Mouse (Mus musculus) neural tube, embryonic 14.5 days (tissue): ENCODE measurements at regions not wholly inside any gene's neighbourhood (a gene's known extent, or its start where the extent isn't known, plus 50 kb on each side); places are given as distances from the start of the nearest gene placed in this dataset.

Experiments used
- ATAC-seq: fragments of 200-750 bp; cut with Nextera tagmentation; 2 replicates; pipeline ENCODE4 v1.8.0; 2017; ENCODE audit warnings: low read depth, mild to moderate bottlenecking, moderate TSS enrichment, moderate library complexity
- H3K27ac ChIP-seq: fragments of 300-500 bp; sonication (generic); 2 replicates; pipeline ENCODE4 v1.5.1; 2014; ENCODE audit warnings: low read depth, mild to moderate bottlenecking, control low read depth, low read length, moderate library complexity, mixed read lengths
- H3K27me3 ChIP-seq: fragments of 300-500 bp; sonication (generic); 2 replicates; pipeline ENCODE4 v1.6.1; 2014; ENCODE audit warnings: low read length; ENCODE audit not compliant: control insufficient read depth, insufficient read depth
- H3K36me3 ChIP-seq: fragments of 300-500 bp; sonication (generic); 2 replicates; pipeline ENCODE4 v1.6.1; 2014; ENCODE audit warnings: low read length, mixed read lengths; ENCODE audit not compliant: control insufficient read depth, insufficient read depth
- H3K4me1 ChIP-seq: fragments of 300-500 bp; sonication (generic); 2 replicates; pipeline ENCODE4 v1.6.1; 2014; ENCODE audit warnings: low read length; ENCODE audit not compliant: control insufficient read depth, insufficient read depth
- H3K4me2 ChIP-seq: fragments of 300-500 bp; sonication (generic); 2 replicates; pipeline ENCODE4 v1.6.1; 2014; ENCODE audit warnings: mild to moderate bottlenecking, low read depth, low read length, control low read depth
- H3K4me3 ChIP-seq: fragments of 300-500 bp; sonication (generic); 2 replicates; pipeline ENCODE4 v1.5.1; 2014; ENCODE audit warnings: low read depth, low read length, control low read depth, mixed read lengths
- H3K9ac ChIP-seq: fragments of 300-500 bp; sonication (generic); replicated peaks from 2 replicates; pipeline ENCODE4 v1.6.1; 2014; ENCODE audit warnings: low read depth, mild to moderate bottlenecking, control low read depth, low read length, mixed read lengths
- H3K9me3 ChIP-seq: fragments of 300-500 bp; sonication (generic); 2 replicates; pipeline ENCODE4 v1.6.1; 2016; ENCODE audit warnings: low read length; ENCODE audit not compliant: control insufficient read depth
- WGBS: fragments of 180-500 bp; shearing (Covaris S2); extraction: QIAGEN DNeasy Blood & Tissue Kit; methylation state at CpG from one replicate; pipeline ENCODE4 v1.1.7; 2014; 5-methylcytosine and 5-hydroxymethylcytosine counted together

DNA sequence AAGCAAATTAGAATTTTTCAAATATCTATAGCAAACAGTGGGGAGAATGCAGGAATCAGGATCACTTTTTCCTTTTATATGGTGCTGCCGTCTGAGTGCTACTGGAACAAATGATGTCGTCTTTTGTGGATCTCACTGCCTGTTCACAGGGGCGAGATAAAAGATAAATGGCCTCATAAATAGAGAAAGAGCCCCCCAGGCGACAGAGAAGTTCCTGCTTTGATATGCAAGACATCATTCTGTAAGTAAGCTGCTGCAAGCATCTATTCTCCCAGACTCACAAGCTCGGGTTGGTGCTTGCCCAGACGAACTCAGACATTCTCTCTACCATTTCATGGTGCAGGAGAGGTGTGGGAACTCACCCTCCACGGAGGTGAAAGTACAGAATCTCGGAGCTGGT is 377.6 kb upstream of the Cdh4 start:
- peak; percentile 17; the same call in 1 of the 2 replicates for ATAC-seq
- Histone ChIP-seq H3K4me2 (no peak overlapping the region), H3K27me3 (no peaks in the 10 kb centered on the region), H3K4me3 (no peak overlapping the region), H3K27ac (no peak overlapping the region), H3K36me3 (no peaks in the 10 kb centered on the region), H3K9ac (no peak overlapping the region), H3K4me1 (0 out of 2 replicates have a peak, but pooled peaks cover 9% of the 10 kb centered on the region), H3K9me3 (no peaks in the 10 kb centered on the region)
- WGBS = 11% methylated on average over 8 of the region's 8 CpGs

DNA sequence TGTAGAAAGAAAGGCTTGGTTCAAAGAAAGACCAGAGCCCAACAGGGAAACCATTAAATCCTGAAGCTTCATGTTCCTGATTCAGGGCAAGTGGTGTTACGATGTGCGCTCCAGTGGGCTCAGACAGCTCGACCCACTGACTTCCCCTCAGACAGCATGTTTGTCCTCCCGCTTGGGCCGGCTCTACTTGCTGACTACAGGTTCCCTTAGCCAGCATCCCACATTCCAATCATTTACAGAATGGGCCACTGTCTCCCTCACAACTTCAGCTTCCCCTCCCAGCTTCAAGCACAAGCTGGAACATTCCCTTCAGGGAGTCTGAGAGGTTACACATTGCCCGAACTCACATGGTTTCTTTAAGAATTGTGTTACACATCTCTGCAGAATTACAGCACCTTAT is 372.7 kb upstream of the Cdh4 start:
- H3K4me1 ChIP-seq = 0 out of 2 replicates have a peak, but pooled peaks cover 9% of the 10 kb centered on the region
- 76% methylated on average over 6 of the region's 6 CpGs for WGBS
- no peak overlapping the region for H3K4me2 ChIP-seq
- H3K27me3 ChIP-seq = no peaks in the 10 kb centered on the region
- H3K36me3 ChIP-seq = no peaks in the 10 kb centered on the region
- no peak overlapping the region for H3K9ac ChIP-seq
- no peak overlapping the region for H3K4me3 ChIP-seq
- ATAC-seq = no peak
- H3K27ac ChIP-seq = no peak overlapping the region
- no peaks in the 10 kb centered on the region for H3K9me3 ChIP-seq

DNA sequence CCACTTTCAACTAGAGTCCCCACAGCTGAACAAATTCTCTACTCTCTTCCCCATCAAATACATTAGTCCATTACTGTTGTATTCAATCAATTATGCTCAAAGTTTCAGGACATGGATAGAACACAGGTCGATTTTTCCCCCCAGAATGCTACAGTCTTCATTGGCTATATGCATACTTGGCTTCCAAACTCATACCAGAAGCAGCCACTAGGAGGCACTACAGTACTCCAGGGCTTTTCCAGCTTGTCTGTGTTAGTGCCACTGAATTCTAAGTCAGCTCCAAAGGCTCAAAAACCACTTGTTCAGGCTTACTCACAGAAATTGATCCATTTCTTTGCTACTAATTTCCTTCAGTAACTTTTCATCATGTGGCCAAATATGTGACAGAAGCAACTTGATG is 371.9 kb upstream of the Cdh4 start:
- no peak overlapping the region for H3K4me2 ChIP-seq
- no peak overlapping the region for H3K4me3 ChIP-seq
- no peaks in the 10 kb centered on the region for H3K27me3 ChIP-seq
- no peak overlapping the region for H3K9ac ChIP-seq
- no peak overlapping the region for H3K27ac ChIP-seq
- WGBS = 69% methylated on average over 1 of the region's 1 CpGs
- 0 out of 2 replicates have a peak, but pooled peaks cover 3% of the 10 kb centered on the region for H3K4me1 ChIP-seq
- no peaks in the 10 kb centered on the region for H3K36me3 ChIP-seq
- ATAC-seq = no peak
- no peaks in the 10 kb centered on the region for H3K9me3 ChIP-seq

DNA sequence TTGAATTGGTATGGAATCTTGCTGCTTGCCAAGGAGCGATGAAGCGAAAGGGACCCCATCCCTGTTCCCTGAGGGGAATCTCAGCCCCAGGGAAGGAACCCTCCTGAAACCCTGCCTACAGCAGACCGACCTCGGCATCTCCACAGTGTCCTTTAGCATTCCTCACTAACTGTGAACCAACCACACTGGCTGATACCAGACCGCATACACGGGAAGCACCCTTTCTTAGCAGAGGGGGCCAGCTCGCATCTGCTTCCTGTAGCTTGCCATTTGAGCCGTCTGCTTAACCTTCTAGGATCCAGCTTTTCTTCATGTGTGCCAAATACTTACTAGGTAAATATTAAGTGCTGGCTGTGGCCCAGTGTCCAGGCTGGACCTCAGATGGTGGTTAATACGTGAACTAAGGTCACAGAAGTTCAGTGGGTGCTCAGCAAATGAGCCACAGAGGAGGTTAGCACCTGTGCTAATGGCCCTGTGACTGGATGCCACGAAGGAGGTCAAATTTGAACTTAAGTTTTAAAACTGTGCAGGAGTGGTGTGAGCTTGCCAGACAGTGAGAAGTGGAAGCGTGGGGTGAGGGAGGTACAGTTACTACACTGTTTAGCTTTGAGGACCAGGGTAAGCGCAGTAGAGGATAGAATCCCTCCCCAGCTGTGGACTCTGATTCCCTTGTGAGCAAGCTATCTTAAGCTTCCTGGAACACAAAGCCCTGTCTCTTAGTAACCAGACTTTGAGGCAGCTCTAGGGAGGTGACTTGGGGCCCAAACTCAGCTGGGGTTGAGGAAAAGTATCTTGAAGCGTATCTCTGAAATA is 361.6 kb upstream of the Cdh4 start:
- no peak overlapping the region for H3K4me2 ChIP-seq
- H3K9me3 ChIP-seq = no peaks in the 10 kb centered on the region
- H3K4me3 ChIP-seq = no peak overlapping the region
- no peak overlapping the region for H3K27ac ChIP-seq
- H3K4me1 ChIP-seq = no peaks in the 10 kb centered on the region
- H3K9ac ChIP-seq = no peak overlapping the region
- no peak for ATAC-seq
- H3K27me3 ChIP-seq = no peaks in the 10 kb centered on the region
- WGBS = 85% methylated on average over 13 of the region's 13 CpGs
- H3K36me3 ChIP-seq = no peaks in the 10 kb centered on the region

DNA sequence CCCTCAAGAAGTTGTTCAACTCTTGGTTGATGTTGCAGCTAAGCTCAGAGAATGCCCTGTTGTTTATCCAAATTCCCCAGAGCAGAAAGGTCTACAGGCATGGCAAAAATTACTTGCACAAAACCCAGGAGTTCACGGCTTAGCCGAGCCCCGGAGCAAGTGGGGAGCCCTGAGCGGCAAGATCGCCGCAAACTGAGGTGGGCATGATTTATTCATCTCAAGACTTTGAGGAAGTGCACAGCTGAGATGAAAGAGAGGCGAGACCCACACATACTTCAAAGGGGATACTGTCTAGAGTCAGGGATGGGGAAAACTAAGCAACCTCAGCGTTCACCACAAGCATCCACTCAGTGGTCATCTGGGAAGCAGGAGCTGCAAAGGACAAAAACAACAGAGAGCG is 355.3 kb upstream of the Cdh4 start:
- H3K9me3 ChIP-seq = no peaks in the 10 kb centered on the region
- H3K4me3 ChIP-seq = no peak overlapping the region
- no peak overlapping the region for H3K9ac ChIP-seq
- H3K27me3 ChIP-seq = no peaks in the 10 kb centered on the region
- ATAC-seq = no peak
- no peaks in the 10 kb centered on the region for H3K36me3 ChIP-seq
- WGBS = 88% methylated on average over 9 of the region's 9 CpGs
- H3K27ac ChIP-seq = no peak overlapping the region
- H3K4me2 ChIP-seq = no peak overlapping the region
- no peaks in the 10 kb centered on the region for H3K4me1 ChIP-seq

DNA sequence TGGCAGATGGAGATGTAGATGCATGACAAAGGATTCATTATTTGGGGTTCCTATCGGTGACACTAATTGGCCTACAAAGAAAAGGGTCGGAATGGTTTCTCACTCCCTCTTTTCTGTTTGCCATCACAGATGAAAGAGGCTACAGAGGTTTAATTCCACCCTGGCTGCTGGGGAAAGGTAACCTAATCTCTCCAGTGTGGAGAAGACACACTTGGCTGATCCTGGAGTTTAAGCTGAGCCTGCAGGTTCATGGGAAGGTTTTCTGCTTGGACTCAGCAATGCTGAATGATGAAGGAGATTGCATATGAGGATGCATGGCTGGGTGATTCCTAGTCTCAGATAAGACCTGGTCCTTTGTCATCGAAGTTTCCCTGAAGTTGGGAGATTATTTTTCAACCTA is 350.8 kb upstream of the Cdh4 start:
- no peaks in the 10 kb centered on the region for H3K4me1 ChIP-seq
- no peaks in the 10 kb centered on the region for H3K36me3 ChIP-seq
- H3K27me3 ChIP-seq = no peaks in the 10 kb centered on the region
- no peaks in the 10 kb centered on the region for H3K9me3 ChIP-seq
- WGBS = 68% methylated on average over 3 of the region's 3 CpGs
- ATAC-seq = no peak
- no peak overlapping the region for H3K4me3 ChIP-seq
- no peak overlapping the region for H3K4me2 ChIP-seq
- H3K9ac ChIP-seq = no peak overlapping the region
- no peak overlapping the region for H3K27ac ChIP-seq

DNA sequence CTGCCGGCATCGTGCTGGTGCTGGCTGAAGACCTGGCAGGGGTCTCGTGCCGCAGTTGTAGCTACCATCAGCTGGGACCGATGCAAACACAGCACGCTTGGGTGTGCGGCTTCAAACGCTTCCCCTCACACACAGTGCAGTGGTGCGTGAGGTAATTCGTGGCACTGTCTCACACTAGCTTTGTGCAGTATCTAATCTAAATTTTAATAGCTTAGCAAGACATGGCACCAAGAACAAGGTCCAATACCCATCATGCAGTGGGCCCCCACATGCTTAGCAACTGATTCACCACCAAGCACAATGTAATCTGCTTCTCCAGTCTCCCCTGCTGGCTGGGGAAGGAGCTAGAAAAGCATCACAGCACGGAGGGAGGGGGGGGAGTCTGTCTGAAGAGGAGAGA is 348.2 kb upstream of the Cdh4 start:
- ATAC-seq = peak; percentile 79; the same call in 1 of the 2 replicates
- H3K4me3 ChIP-seq = no peak overlapping the region
- no peak overlapping the region for H3K4me2 ChIP-seq
- no peak overlapping the region for H3K9ac ChIP-seq
- WGBS = 45% methylated on average over 11 of the region's 11 CpGs
- H3K27me3 ChIP-seq = no peaks in the 10 kb centered on the region
- H3K4me1 ChIP-seq = no peaks in the 10 kb centered on the region
- H3K27ac ChIP-seq = no peak overlapping the region
- H3K36me3 ChIP-seq = no peaks in the 10 kb centered on the region
- no peaks in the 10 kb centered on the region for H3K9me3 ChIP-seq

DNA sequence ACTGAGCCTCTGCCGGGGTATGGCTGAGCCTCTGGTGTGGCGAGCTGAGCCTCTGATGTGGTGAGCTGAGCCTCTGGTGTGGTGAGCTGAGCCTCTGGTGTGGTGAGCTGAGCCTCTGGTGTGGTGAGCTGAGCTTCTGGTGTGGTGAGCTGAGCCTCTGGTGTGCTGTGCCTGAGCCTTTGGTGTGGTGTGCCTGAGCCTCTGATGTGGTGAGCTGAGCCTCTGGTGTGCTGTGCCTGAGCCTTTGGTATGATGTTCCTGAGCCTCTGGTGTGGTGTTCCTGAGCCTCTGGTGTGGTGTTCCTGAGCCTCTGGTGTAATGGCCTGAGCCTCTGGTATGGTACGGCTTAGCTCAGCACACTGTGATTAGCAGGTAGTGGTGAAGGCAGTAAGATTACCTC is 346.2 kb upstream of the Cdh4 start:
- H3K9me3 ChIP-seq = no peaks in the 10 kb centered on the region
- H3K9ac ChIP-seq = no peak overlapping the region
- 97% methylated on average over 3 of the region's 3 CpGs for WGBS
- H3K27me3 ChIP-seq = no peaks in the 10 kb centered on the region
- H3K36me3 ChIP-seq = no peaks in the 10 kb centered on the region
- H3K4me1 ChIP-seq = no peaks in the 10 kb centered on the region
- ATAC-seq = no peak
- no peak overlapping the region for H3K4me3 ChIP-seq
- H3K4me2 ChIP-seq = no peak overlapping the region
- no peak overlapping the region for H3K27ac ChIP-seq

DNA sequence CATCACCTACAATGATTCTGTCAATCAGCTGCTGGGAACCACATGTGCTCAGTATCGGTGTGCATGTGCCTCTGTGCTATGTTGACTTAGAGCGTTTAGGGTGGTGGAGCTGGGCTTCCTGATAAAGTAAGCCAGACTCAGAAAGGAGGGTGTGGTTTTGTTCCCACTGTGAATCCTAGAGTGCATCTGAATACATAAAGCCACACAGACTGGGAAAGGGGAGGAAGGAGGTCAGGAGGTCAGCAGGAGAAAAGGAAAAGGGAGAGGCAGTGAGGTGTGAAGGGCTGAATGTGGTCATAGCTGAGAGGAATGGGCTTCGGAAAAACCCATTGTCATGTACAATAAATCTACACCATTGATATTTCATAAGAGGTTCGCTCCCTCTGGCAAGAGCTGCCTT is 345.4 kb upstream of the Cdh4 start:
- Histone ChIP-seq H3K36me3 (no peaks in the 10 kb centered on the region), H3K9me3 (no peaks in the 10 kb centered on the region), H3K27me3 (no peaks in the 10 kb centered on the region), H3K9ac (no peak overlapping the region), H3K4me2 (no peak overlapping the region), H3K4me3 (no peak overlapping the region), H3K4me1 (no peaks in the 10 kb centered on the region), H3K27ac (no peak overlapping the region)
- ATAC-seq = no peak
- 27% methylated on average over 4 of the region's 4 CpGs for WGBS
